Mouse (Mus musculus) forebrain, embryonic 15.5 days (tissue): Measurements from ENCODE around the gene Atp2c1. TPM values are rescaled to one million over a fixed set of nuclear protein-coding genes. Genes with fewer than 3 reads are reported as not detected.

Experiments
- ATAC-seq: fragments of 200-750 bp; cut with Nextera tagmentation; replicated peaks from 2 replicates; pipeline ENCODE4 v1.8.0; 2017; ENCODE audit warnings: mild to moderate bottlenecking, moderate TSS enrichment, moderate library complexity
- H3K27ac ChIP-seq: fragments of 300-500 bp; sonication (generic); replicated peaks from 2 replicates; pipeline ENCODE4 v1.5.1; 2015; ENCODE audit warnings: mild to moderate bottlenecking, inconsistent platforms
- H3K27me3 ChIP-seq: fragments of 300-500 bp; sonication (generic); 2 replicates; pipeline ENCODE4 v1.6.1; 2015; ENCODE audit warnings: inconsistent platforms
- H3K36me3 ChIP-seq: fragments of 300-500 bp; sonication (generic); 2 replicates; pipeline ENCODE4 v1.6.1; 2015; ENCODE audit warnings: mild to moderate bottlenecking, inconsistent platforms
- H3K4me1 ChIP-seq: fragments of 300-500 bp; sonication (generic); 2 replicates; pipeline ENCODE4 v1.6.1; 2015; ENCODE audit warnings: inconsistent platforms
- H3K4me2 ChIP-seq: fragments of 300-500 bp; sonication (generic); replicated peaks from 2 replicates; pipeline ENCODE4 v1.6.1; 2015; ENCODE audit warnings: mild to moderate bottlenecking, inconsistent platforms
- H3K4me3 ChIP-seq: fragments of 300-500 bp; sonication (generic); 2 replicates; pipeline ENCODE4 v1.5.1; 2015; ENCODE audit warnings: mild to moderate bottlenecking, inconsistent platforms
- H3K9ac ChIP-seq: fragments of 300-500 bp; sonication (generic); replicated peaks from 2 replicates; pipeline ENCODE4 v1.6.1; 2015; ENCODE audit warnings: mild to moderate bottlenecking, inconsistent platforms
- H3K9me3 ChIP-seq: fragments of 300-500 bp; sonication (generic); 2 replicates; pipeline ENCODE4 v1.6.1; 2016; ENCODE audit warnings: inconsistent platforms
- WGBS: fragments of 180-500 bp; shearing (Covaris S2); methylation state at CpG from one replicate; pipeline ENCODE4 v1.1.7; 2015; ENCODE audit warnings: mixed read lengths; 5-methylcytosine and 5-hydroxymethylcytosine counted together
- polyA plus RNA-seq: library from polyadenylated mRNA; unstranded; fragments of >200 nt; fragmentation: Nextera tagmentation; extraction: Ambion mirVana; gene quantifications from 2 replicates; pipeline ENCODE4 v1.2.1, GENCODE M21; 2015

The Atp2c1 gene
- polyA plus RNA-seq, 1 experiment from 2014 or later = 95.0 TPM

DNA sequence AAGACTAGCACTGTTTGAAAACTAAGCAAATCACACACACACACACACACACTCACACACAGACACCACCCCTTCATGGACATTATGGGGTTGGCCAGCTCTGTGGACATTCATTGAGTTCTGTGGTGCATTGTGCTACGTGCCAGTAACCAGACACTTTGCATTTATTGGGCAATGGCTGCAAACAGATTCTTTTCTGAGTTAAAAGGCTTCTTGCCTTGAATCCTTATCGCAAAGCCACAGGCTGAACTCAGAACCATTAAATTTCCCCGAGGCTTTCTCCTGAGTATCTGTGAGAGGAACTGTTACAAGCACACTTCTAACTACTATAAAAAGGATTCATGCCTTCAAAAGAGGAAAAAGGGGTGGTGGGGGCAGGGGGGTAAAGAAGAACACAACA, 5.1 kb downstream of the Atp2c1 start:
- Histone ChIP-seq H3K4me1 (peaks cover 31% of the 10 kb centered on the region), H3K9me3 (no peaks in the 10 kb centered on the region), H3K4me2 (no peak overlapping the region), H3K9ac (no peak overlapping the region), H3K27me3 (no peaks in the 10 kb centered on the region), H3K36me3 (no peaks in the 10 kb centered on the region), H3K4me3 (no peak overlapping the region), H3K27ac (no peak overlapping the region)
- ATAC-seq = no peak
- 35% methylated on average over 3 of the region's 3 CpGs for WGBS

DNA sequence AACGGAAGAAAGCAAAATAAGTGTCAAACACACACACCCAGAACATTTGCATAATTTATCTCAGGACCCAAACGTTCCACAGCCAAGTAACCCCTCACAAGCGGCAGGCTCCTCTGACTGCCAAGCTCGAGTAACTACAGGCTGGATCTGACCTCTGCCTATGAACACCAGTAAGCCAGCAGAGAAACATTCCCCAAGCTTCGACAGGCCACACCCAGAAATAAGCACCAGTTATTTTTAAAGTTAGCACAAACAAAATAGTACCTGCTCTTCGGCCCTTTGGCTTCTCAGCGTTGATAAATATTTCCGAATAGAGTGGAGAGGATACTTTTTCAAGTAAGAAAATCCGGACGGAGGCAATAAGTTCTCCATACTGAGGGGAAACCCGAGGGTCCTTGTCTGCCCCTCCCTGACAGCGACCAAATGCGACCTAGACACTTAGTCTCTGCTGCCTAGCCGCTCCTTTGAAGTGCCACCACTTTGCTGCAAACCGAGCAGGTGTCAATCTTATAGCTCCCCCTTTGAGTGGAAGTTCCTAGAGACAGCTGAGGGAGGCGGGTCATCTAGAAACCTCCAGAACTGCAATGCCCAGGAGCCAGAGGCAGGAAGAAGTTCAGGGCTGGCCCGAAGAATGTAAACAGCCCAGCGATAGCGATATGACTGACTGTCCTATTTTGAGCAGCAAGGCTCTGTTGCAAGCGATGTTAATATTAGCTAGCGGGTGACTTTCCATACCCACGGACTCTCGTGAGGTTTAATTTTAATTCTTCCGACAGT, 6.2 kb downstream of the Atp2c1 start:
- no peak overlapping the region for H3K9ac ChIP-seq
- WGBS = 64% methylated on average over 24 of the region's 24 CpGs
- no peaks in the 10 kb centered on the region for H3K36me3 ChIP-seq
- no peaks in the 10 kb centered on the region for H3K9me3 ChIP-seq
- ATAC-seq = no peak
- H3K4me2 ChIP-seq = no peak overlapping the region
- H3K27me3 ChIP-seq = no peaks in the 10 kb centered on the region
- H3K27ac ChIP-seq = no peak overlapping the region
- H3K4me1 ChIP-seq = peaks cover 31% of the 10 kb centered on the region
- H3K4me3 ChIP-seq = no peak overlapping the region

- WGBS = 46% methylated on average over 6 of the region's 6 CpGs
- ATAC-seq = peak; percentile 55; the same call in 1 of the 2 replicates
These were observed 7.7 kb downstream of the Atp2c1 start for GRCm38 (mm10) chr9:105519278-105519883.

DNA sequence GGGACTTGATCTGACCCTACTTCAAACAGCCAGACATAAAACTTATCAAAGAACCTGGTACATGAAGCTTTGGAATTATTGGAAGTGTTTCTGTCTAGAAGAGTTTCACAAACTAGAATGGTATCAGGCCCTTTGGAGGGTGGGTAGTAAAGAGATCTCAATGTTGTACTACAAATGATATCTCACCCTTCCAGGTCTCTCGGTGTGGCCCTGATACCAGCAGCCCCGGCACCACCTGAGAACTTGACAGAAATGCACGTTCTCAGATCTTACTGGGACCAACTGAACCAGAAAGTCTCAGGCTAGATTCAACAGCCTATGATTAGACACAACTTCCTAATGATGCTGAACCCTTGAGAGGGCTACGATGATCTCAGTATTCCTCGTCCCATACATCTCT, 23.4 kb downstream of the Atp2c1 start:
- Histone ChIP-seq H3K4me3 (no peak overlapping the region), H3K4me2 (no peak overlapping the region), H3K9me3 (no peaks in the 10 kb centered on the region), H3K27me3 (no peaks in the 10 kb centered on the region), H3K4me1 (0 out of 2 replicates have a peak, but pooled peaks cover 8% of the 10 kb centered on the region), H3K36me3 (no peaks in the 10 kb centered on the region), H3K9ac (no peak overlapping the region), H3K27ac (no peak overlapping the region)
- 90% methylated on average over 5 of the region's 5 CpGs for WGBS
- no peak for ATAC-seq

More at GRCm38 (mm10) chr9:105519278-105519883, 7.7 kb downstream of the Atp2c1 start:
- H3K9me3 ChIP-seq = no peaks in the 10 kb centered on the region
- no peak overlapping the region for H3K27ac ChIP-seq
- no peaks in the 10 kb centered on the region for H3K27me3 ChIP-seq
- H3K9ac ChIP-seq = no peak overlapping the region
- H3K4me2 ChIP-seq = no peak overlapping the region
- no peaks in the 10 kb centered on the region for H3K36me3 ChIP-seq
- no peak overlapping the region for H3K4me3 ChIP-seq
- peaks cover 25% of the 10 kb centered on the region for H3K4me1 ChIP-seq

GRCm38 (mm10) chr9:105502389-105502788, 24.7 kb downstream of the Atp2c1 start:
- Histone ChIP-seq H3K4me1 (0 out of 2 replicates have a peak, but pooled peaks cover 8% of the 10 kb centered on the region), H3K4me2 (no peak overlapping the region), H3K27me3 (no peaks in the 10 kb centered on the region), H3K36me3 (no peaks in the 10 kb centered on the region), H3K4me3 (no peak overlapping the region), H3K27ac (no peak overlapping the region), H3K9me3 (no peaks in the 10 kb centered on the region), H3K9ac (no peak overlapping the region)
- WGBS = 52% methylated on average over 4 of the region's 4 CpGs
- ATAC-seq = no peak

DNA sequence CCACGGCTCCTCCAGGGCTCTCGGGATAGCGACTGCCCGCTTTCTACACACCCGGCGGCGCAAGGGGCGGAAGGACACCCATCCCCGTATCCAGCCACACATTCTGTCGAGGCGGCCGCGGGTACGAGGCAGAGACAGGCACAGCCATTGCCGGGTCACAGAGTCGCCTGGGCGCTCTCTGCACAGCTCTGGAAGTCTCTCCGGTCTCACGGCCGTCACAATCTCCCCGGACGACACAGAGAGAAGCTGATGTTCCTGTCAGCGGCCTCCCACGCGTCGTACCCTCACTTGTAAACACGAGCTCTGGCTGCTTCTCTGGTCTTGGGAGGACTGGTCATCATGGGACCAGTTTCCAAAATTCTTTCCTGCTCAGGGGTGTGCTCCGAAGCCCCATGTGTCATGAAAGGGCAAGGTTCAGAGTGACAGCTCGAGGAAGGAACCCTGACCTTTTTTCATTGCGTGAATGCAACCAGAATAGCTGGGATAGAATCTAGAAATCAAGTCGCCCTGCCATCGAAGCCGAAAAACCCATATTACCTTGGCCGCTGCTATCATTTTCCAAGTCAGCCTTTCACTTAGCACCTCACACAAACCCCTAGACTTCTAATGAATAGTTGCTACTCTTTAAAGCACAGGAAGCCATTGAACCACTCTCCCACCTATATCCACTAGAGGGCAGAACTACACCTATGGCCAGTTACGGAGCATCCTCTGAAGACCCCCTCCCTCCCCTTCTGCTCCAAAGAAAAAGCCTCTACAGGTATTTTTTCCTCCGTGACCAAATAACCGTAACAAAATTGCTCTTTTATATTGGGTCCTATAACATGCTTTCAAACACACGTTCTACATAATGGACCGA, 31.6 kb downstream of the Atp2c1 start:
- 1% methylated on average over 39 of the region's 39 CpGs for WGBS
- Histone ChIP-seq H3K9me3 (no peaks in the 10 kb centered on the region), H3K4me1 (peaks cover 31% of the 10 kb centered on the region), H3K36me3 (no peaks in the 10 kb centered on the region), H3K4me2 (peak overlapping the region; percentile 86), H3K4me3 (peak overlapping the region; percentile 99), H3K9ac (peak overlapping the region; percentile 97), H3K27me3 (no peaks in the 10 kb centered on the region), H3K27ac (peak overlapping the region; percentile 98)
- ATAC-seq = peak; percentile 71

DNA sequence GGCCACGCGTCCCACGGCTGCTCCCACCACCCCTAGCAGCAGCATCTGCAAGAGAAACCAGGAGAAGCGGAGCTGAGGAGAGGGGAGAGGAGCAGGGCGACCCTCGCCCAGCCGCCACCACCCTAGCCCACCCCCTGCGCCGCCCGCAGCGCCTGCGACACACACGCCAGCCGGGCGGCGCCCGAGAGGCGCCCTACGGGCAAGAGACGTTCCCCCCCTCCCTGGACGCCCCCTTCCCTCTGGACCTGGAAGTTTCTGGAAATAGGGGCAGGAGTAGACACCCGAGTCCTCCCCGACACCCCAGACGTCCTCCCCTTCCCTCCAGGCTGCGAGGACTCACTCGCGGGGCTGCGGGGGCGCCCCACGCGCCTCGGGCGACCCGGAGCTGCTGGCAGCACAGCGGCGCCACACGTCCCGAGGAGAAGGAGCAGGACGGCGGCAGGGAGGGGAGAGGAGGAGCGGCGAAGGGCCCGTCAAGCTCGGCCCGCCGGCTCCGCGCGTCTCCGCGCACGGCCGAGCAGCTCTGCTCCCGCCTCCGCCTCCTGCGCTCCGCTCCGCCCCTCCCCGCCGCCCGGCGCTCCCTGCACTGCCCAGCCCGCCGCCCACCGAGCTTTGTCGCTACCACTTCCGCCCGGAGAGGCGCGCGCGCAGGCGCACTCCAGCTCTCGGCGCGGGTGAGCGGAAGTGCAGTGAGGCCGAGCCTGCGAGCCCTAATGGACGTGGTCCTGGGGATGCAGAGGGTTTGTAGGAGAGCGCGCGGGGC, 32.4 kb downstream of the Atp2c1 start:
- H3K4me3 ChIP-seq = peak overlapping the region; percentile 99
- H3K36me3 ChIP-seq = no peaks in the 10 kb centered on the region
- peak overlapping the region; percentile 97 for H3K9ac ChIP-seq
- no peaks in the 10 kb centered on the region for H3K9me3 ChIP-seq
- under 1% methylated on average over 69 of the region's 83 CpGs for WGBS
- peak; percentile 99 for ATAC-seq
- peak overlapping the region; percentile 98 for H3K27ac ChIP-seq
- H3K4me1 ChIP-seq = peaks cover 31% of the 10 kb centered on the region
- H3K27me3 ChIP-seq = no peaks in the 10 kb centered on the region
- H3K4me2 ChIP-seq = peak overlapping the region; percentile 86

DNA sequence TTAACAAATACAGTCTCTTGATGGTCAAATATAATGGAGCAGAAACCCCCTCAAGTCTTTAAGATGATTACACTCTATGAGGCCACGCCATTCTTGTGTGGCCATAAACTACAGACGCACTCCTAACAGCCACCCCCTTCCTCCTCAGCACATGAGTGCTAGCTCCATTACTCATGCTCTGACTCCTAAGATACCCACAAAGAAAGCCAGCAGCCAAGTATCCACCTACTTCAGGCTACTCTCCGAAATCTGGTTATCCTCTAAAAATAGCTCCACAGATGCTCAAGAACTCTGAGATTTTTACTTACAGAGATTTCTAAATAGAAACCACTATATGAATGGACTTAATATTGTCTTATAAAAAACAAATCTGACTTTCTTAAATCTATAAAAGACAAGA, 34.4 kb downstream of the Atp2c1 start:
- H3K27me3 ChIP-seq = no peaks in the 10 kb centered on the region
- no peaks in the 10 kb centered on the region for H3K36me3 ChIP-seq
- no peaks in the 10 kb centered on the region for H3K9me3 ChIP-seq
- ATAC-seq = no peak
- no peak overlapping the region for H3K9ac ChIP-seq
- peaks cover 31% of the 10 kb centered on the region for H3K4me1 ChIP-seq
- 73% methylated on average over 3 of the region's 3 CpGs for WGBS
- H3K4me3 ChIP-seq = 0 out of 2 replicates have a peak overlapping the region, but pooled peaks have one; percentile 99
- H3K4me2 ChIP-seq = peak overlapping the region; percentile 86; the same call in 1 of the 2 replicates
- H3K27ac ChIP-seq = no peak overlapping the region

GRCm38 (mm10) chr9:105488363-105488762, 38.8 kb downstream of the Atp2c1 start:
- Histone ChIP-seq H3K27ac (no peak overlapping the region), H3K9ac (no peak overlapping the region), H3K27me3 (no peaks in the 10 kb centered on the region), H3K9me3 (no peaks in the 10 kb centered on the region), H3K4me2 (no peak overlapping the region), H3K36me3 (no peaks in the 10 kb centered on the region), H3K4me1 (peaks cover 24% of the 10 kb centered on the region), H3K4me3 (no peak overlapping the region)
- 76% methylated on average over 5 of the region's 5 CpGs for WGBS
- ATAC-seq = no peak

DNA sequence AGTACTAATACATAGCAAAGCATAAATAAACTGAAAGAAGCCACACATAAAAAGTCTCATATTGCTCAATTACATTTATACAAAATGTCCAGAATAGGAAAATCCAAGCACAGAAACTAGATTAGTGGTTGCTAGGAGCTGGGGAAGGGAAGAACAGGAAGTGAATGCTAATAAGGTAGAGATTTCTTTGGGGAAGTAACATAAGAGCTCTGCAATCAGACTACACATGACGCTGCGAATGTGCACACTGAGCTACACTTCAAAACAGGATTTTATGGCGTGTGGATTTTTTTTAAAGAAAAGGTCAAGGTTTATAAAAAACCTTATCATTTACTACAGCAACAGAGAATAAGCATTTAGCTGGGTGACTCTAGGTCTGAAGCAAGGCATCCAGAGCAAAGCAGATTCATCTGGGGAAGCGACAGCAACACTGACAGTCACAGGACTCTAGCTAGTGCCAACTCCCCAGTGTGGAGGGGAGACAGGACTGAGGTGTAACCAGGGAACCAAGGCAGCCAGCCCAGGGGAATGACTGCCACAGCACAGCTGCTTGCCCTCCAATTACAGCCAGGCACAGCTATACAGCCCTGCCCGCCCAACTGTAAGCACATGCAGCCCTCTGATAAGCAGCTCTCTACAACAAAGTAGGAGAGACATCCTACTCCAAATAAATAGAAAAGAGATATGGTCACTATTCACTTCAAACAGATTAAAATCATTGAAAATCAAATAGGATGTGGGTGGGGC, 42.6 kb downstream of the Atp2c1 start:
- Histone ChIP-seq H3K9me3 (no peaks in the 10 kb centered on the region), H3K4me3 (no peak overlapping the region), H3K9ac (no peak overlapping the region), H3K4me1 (peaks cover 10% of the 10 kb centered on the region), H3K4me2 (no peak overlapping the region), H3K27me3 (no peaks in the 10 kb centered on the region), H3K27ac (peak overlapping the region; percentile 31; the same call in 1 of the 2 replicates), H3K36me3 (no peaks in the 10 kb centered on the region)
- WGBS = 77% methylated on average over 5 of the region's 5 CpGs
- ATAC-seq = 0 out of 2 replicates have a peak, but pooled peaks have one; percentile 51

DNA sequence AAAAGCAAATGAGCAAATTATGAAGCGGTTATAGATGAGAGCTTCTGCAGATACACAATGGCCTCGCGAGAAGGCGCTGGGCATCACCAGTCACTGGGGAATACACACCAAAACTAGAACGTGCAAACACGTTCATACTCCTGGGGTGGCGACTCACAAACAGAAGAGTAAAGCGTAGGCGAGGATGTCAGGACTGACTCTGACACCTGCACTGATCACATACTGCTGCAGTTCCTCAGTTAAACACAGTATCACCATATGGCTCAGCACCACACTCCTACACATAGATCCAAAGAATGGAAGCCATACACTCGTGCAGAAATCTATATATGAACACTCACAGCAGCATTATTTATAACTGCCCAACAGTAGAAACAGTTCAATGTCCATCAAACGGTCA, 43.2 kb downstream of the Atp2c1 start:
- Histone ChIP-seq H3K9ac (no peak overlapping the region), H3K36me3 (no peaks in the 10 kb centered on the region), H3K4me1 (peaks cover 10% of the 10 kb centered on the region), H3K27ac (no peak overlapping the region), H3K4me2 (no peak overlapping the region), H3K4me3 (no peak overlapping the region), H3K9me3 (no peaks in the 10 kb centered on the region), H3K27me3 (no peaks in the 10 kb centered on the region)
- no peak for ATAC-seq
- WGBS = 81% methylated on average over 11 of the region's 11 CpGs
